Mouse (Mus musculus): Measurements from ENCODE around the gene Casc3. TPM values are rescaled to one million over a fixed set of nuclear protein-coding genes. Genes with fewer than 3 reads are reported as not detected.

Gene Casc3
- polyA plus RNA-seq, 1 experiment, result 72.2 TPM

DNA sequence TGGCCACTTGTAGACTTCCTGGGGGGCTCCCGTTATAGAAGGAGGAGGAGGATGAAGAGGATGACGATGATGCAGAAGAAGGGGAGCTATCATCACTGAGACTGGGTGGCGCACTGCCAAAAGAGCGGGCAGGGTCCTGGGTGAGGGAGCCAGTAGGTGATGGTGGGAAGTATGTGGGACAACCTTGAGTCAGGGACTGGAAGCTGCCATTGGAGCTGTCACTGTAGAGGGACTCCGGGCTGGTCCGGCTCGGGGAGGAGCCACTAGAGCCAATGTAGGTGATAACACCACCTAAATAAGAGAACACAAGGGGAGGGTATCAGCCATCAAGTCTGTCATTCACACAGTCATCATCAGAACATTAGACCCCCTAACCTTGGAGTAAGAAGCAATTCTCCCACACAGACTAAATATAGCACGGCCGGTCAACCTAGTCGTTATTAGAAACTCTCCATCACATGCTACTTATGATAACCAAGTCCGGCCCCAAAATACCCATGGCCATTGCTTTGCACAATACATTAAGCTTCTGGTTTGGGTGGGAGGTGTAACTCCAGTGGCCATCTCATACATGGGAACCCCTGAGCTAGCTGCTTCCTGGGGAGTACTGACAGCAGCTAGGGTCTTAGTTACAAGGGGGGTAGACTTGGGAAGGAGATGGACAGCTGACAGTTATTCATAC, 32.7 kb upstream of the Casc3 start:
- Histone ChIP-seq H3K36me3 (ENCODE audit: control insufficient read depth, insufficient read depth, low read length) (no peaks in the 10 kb centered on the region), H3K27ac (ENCODE audit: control insufficient read depth, insufficient read depth, low read length) (no peak overlapping the region), H3K4me3 (ENCODE audit: control insufficient read depth, insufficient read depth, low read length) (no peak overlapping the region), H3K27me3 (ENCODE audit: control insufficient read depth, insufficient read depth, low read length) (no peaks in the 10 kb centered on the region), H3K4me1 (replicated peaks; ENCODE audit: control insufficient read depth, insufficient read depth, low read length) (peaks cover 49% of the 10 kb centered on the region)
- 96% methylated on average over 11 of the region's 11 CpGs for WGBS
- TF ChIP-seq CTCF (IDR thresholded peaks at IDR 0.05; ENCODE audit: borderline replicate concordance, control insufficient read depth, extremely low read depth, insufficient read depth, low read length, poor library complexity) (no peak), POLR2A (IDR thresholded peaks at IDR 0.05; ENCODE audit: control insufficient read depth, extremely low read depth, insufficient read depth, low read length, poor library complexity) (no peak)
- no peak for DNase-seq

DNA sequence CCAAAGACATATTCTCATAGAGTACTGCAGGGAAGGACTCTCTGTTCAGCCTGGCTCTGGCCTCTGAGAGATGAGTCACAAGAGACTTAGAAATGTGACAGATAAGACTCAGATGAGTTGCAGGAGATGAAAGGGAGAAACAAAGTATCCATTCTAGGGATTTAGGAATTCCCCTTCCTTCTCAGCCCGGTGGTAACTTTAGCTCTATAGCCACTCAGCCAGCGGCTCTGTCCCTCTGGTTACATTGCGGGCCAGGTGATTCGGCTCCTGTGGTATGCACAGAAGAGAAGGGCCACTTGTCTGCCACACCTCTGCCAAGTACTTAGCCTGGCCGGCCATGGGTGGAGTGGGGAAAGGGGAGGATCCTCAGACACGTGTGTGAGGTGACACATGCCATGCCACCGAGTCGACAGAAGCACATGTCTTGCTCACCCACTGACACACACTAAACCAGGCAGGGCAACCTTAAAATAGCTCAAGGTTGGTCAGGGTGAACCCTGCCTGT, 32.0 kb upstream of the Casc3 start:
- no peak for TF ChIP-seq CTCF (IDR thresholded peaks at IDR 0.05; ENCODE audit: borderline replicate concordance, control insufficient read depth, extremely low read depth, insufficient read depth, low read length, poor library complexity)
- no peak for TF ChIP-seq POLR2A (IDR thresholded peaks at IDR 0.05; ENCODE audit: control insufficient read depth, extremely low read depth, insufficient read depth, low read length, poor library complexity)
- DNase-seq, result no peak
- Histone ChIP-seq H3K4me1 (replicated peaks; ENCODE audit: control insufficient read depth, insufficient read depth, low read length) (peaks cover 47% of the 10 kb centered on the region), H3K27me3 (ENCODE audit: control insufficient read depth, insufficient read depth, low read length) (no peaks in the 10 kb centered on the region), H3K36me3 (ENCODE audit: control insufficient read depth, insufficient read depth, low read length) (no peaks in the 10 kb centered on the region), H3K27ac (ENCODE audit: control insufficient read depth, insufficient read depth, low read length) (no peak overlapping the region), H3K4me3 (ENCODE audit: control insufficient read depth, insufficient read depth, low read length) (no peak overlapping the region)
- 70% methylated on average over 8 of the region's 8 CpGs for WGBS

DNA sequence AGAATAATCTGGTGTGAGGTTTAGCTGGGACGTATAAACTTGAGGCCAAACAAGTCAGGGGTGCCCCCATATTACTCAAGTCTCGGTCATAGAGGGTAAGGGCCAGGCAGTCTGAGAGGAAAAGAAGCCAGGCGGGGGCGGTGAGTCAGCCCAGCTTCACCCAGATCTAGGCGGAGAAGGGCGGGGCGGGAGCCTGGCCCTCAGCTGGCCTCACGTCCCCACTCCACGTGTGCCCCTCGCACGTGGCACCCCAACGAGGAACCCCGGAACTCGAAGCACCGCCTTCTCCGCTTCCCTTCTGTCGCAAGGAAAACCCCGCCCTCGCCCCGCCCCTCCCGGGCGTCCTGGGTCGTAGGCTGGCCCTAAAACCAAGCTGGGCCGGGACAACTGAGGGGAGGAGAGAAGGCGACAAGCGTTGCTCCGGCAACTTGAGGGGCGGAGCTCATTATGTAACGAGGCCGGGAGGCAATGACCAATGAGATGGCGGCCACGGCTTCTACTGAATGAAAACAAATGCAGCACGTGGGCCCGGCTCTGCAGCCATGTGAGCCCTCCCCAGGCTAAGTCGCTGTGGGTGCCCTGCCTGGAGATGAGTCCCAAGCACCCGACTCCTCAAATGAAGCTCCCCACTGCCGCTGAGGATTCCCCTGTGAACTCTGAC, 30.9 kb upstream of the Casc3 start:
- TF ChIP-seq CTCF (IDR thresholded peaks at IDR 0.05; ENCODE audit: borderline replicate concordance, control insufficient read depth, extremely low read depth, insufficient read depth, low read length, poor library complexity) (peak; percentile 42; the same call in 1 of the 2 replicates), POLR2A (IDR thresholded peaks at IDR 0.05; ENCODE audit: control insufficient read depth, extremely low read depth, insufficient read depth, low read length, poor library complexity) (peak; percentile 27; the same call in 1 of the 2 replicates)

DNA sequence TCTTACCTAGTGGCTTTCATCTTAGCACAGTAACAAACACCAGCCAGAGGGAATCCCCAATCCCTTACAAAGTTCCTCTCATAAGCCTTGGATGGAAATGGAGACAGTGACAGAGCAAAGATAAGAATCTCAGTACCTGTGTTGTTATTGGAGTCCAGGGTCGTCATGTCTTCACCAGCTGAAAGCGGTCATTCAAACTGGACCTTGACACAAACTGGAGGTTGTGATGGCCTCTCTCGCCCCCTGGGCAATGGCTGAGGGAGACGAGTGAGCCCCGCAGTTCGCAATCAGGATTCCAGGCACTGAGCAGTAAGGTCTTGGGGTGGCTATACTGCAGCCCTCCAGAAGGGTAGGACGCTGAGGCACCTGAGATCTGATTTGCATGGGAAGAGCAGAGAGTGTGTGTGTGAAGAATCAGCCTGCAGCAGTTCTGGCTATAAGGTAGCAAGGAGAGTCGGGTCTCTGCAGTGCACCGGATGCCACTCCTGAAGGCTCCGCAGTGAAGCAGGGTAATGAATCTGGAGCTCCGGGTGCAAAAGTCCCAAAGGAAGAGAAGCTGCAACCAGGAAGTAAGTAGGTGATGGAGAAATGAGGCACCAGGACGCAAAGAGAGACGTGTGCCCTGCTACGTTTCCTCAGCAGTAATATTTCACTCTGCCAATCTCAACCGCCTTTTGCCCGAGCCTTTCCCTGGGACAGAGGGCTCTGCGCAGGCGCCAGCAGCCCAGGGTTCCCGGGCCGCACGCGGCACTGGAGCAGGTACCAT, 29.9 kb upstream of the Casc3 start, which contains the start of gene Nr1d1:
Gene Nr1d1, minus strand, starts transcription at position 752 of the 766 bp plus-strand sequence.
- H3K27ac ChIP-seq (ENCODE audit: control insufficient read depth, insufficient read depth, low read length), result peak within 1 kb of the TSS; percentile 48; the same call in 1 of the 2 replicates

More for the DNA sequence above, 30.9 kb upstream of the Casc3 start:
- peaks cover 43% of the 10 kb centered on the region for H3K4me1 ChIP-seq (replicated peaks; ENCODE audit: control insufficient read depth, insufficient read depth, low read length)
- DNase-seq, result peak; percentile 97
- H3K27me3 ChIP-seq (ENCODE audit: control insufficient read depth, insufficient read depth, low read length), result no peaks in the 10 kb centered on the region
- peak overlapping the region; percentile 35 for H3K4me3 ChIP-seq (ENCODE audit: control insufficient read depth, insufficient read depth, low read length)
- 1% methylated on average over 37 of the region's 37 CpGs for WGBS
- H3K36me3 ChIP-seq (ENCODE audit: control insufficient read depth, insufficient read depth, low read length), result no peaks in the 10 kb centered on the region
- H3K27ac ChIP-seq (ENCODE audit: control insufficient read depth, insufficient read depth, low read length), result 0 out of 2 replicates have a peak overlapping the region, but pooled peaks have one; percentile 13

DNA sequence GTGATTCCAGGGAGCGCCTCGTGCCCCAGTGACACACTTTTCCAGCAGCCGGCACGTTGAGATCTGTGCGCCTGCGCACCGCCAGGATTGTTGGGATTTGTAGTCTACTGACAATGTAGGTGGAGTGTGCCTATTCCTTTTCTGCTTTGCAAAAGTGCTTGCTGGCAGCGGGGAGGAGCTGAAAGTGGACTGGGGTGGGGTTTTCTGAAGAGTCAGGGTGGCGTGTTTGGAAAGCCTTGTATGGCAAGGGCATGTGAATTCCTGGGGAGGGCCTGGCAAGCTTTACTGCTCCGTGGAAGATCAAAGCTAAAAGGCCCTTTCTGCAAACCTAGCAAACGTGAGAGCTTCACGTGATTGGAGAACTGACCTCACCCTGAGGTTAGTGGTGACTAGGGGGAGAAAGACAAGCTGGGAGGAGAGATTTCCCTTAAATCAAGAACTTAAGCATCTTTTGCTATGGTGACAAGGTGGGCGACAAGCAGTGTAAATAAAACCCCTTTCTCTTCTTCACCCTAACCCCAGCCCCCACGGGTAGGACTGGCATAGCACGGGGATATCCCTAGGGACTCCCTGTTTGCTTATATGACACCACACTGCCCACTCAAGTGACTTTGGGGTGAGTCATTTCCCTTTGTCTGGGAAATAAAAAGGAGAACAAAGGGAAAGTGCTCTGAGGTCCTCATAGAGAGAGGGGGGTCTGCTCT, 29.2 kb upstream of the Casc3 start:
- Histone ChIP-seq H3K27me3 (ENCODE audit: control insufficient read depth, insufficient read depth, low read length) (no peaks in the 10 kb centered on the region), H3K27ac (ENCODE audit: control insufficient read depth, insufficient read depth, low read length) (no peak overlapping the region; the same call in 1 of the 2 replicates), H3K4me3 (ENCODE audit: control insufficient read depth, insufficient read depth, low read length) (peak overlapping the region; percentile 50), H3K4me1 (replicated peaks; ENCODE audit: control insufficient read depth, insufficient read depth, low read length) (peaks cover 38% of the 10 kb centered on the region), H3K36me3 (ENCODE audit: control insufficient read depth, insufficient read depth, low read length) (no peaks in the 10 kb centered on the region)
- DNase-seq, result peak; percentile 86
- TF ChIP-seq POLR2A (IDR thresholded peaks at IDR 0.05; ENCODE audit: control insufficient read depth, extremely low read depth, insufficient read depth, low read length, poor library complexity) (no peak), CTCF (IDR thresholded peaks at IDR 0.05; ENCODE audit: borderline replicate concordance, control insufficient read depth, extremely low read depth, insufficient read depth, low read length, poor library complexity) (no peak)
- WGBS, result 5% methylated on average over 15 of the region's 15 CpGs

More for the DNA sequence above, 29.9 kb upstream of the Casc3 start, which contains the start of gene Nr1d1:
- no peaks in the 10 kb centered on the region for H3K36me3 ChIP-seq (ENCODE audit: control insufficient read depth, insufficient read depth, low read length)
- peaks cover 43% of the 10 kb centered on the region for H3K4me1 ChIP-seq (replicated peaks; ENCODE audit: control insufficient read depth, insufficient read depth, low read length)
- H3K4me3 ChIP-seq (ENCODE audit: control insufficient read depth, insufficient read depth, low read length), result peak within 1 kb of the TSS; percentile 50
- no peaks in the 10 kb centered on the region for H3K27me3 ChIP-seq (ENCODE audit: control insufficient read depth, insufficient read depth, low read length)
- no peak for DNase-seq
- 1% methylated on average over 22 of the region's 22 CpGs for WGBS
- no peak for TF ChIP-seq POLR2A (IDR thresholded peaks at IDR 0.05; ENCODE audit: control insufficient read depth, extremely low read depth, insufficient read depth, low read length, poor library complexity)
- no peak for TF ChIP-seq CTCF (IDR thresholded peaks at IDR 0.05; ENCODE audit: borderline replicate concordance, control insufficient read depth, extremely low read depth, insufficient read depth, low read length, poor library complexity)

All from thymus, adult 2 months (tissue).